Mouse (Mus musculus) testis, postnatal 10 days (tissue): Measurements from ENCODE around the gene Sypl2.

Experiments
- DNase-seq: peaks from one replicate; pipeline ENCODE4 v3.0.0; 2021; ENCODE audit warnings: low spot score

The Sypl2 gene

GRCm38 (mm10) chr3:108205601-108206000, 20.8 kb downstream of the Sypl2 start:
- no peak for DNase-seq

- peak; percentile 44 for DNase-seq
These were observed 22.0 kb downstream of the Sypl2 start for GRCm38 (mm10) chr3:108204470-108204869.

GRCm38 (mm10) chr3:108203621-108204325, 22.7 kb downstream of the Sypl2 start:
- DNase-seq = peak; percentile 90

- DNase-seq = no peak
These were observed 23.2 kb downstream of the Sypl2 start for GRCm38 (mm10) chr3:108203212-108203611.

- DNase-seq = no peak
These were observed 23.9 kb downstream of the Sypl2 start for GRCm38 (mm10) chr3:108202506-108202905.

- DNase-seq = peak; percentile 95
These were observed 25.8 kb downstream of the Sypl2 start, which contains the start of gene Cyb561d1 for GRCm38 (mm10) chr3:108200329-108201323. Gene Cyb561d1 (minus strand): TSS chr3:108201212.

GRCm38 (mm10) chr3:108199231-108199630, 27.2 kb downstream of the Sypl2 start:
- DNase-seq = no peak

- DNase-seq = peak; percentile 60
These were observed 29.4 kb downstream of the Sypl2 start for GRCm38 (mm10) chr3:108197066-108197497.

GRCm38 (mm10) chr3:108195941-108196590, 30.4 kb downstream of the Sypl2 start:
- no peak for DNase-seq

- no peak for DNase-seq
These were observed 31.2 kb downstream of the Sypl2 start for GRCm38 (mm10) chr3:108195287-108195686.

GRCm38 (mm10) chr3:108193686-108194085, 32.8 kb downstream of the Sypl2 start:
- no peak for DNase-seq

GRCm38 (mm10) chr3:108189897-108190296, 36.6 kb downstream of the Sypl2 start:
- DNase-seq = no peak

GRCm38 (mm10) chr3:108188716-108189490, 37.5 kb downstream of the Sypl2 start:
- DNase-seq = no peak

GRCm38 (mm10) chr3:108187111-108187795, 39.2 kb downstream of the Sypl2 start:
- no peak for DNase-seq

- no peak for DNase-seq
These were observed 40.1 kb downstream of the Sypl2 start, which contains the start of gene Amigo1 for GRCm38 (mm10) chr3:108186098-108187047. Gene Amigo1 (plus strand): TSS chr3:108186335.

- no peak for DNase-seq
These were observed 40.9 kb downstream of the Sypl2 start for GRCm38 (mm10) chr3:108185460-108186097.

GRCm38 (mm10) chr3:108184742-108185141, 41.7 kb downstream of the Sypl2 start:
- DNase-seq = no peak

GRCm38 (mm10) chr3:108180514-108180913, 45.9 kb downstream of the Sypl2 start:
- DNase-seq = no peak
